Mouse (Mus musculus) liver, embryonic 12.5 days (tissue): Measurements from ENCODE around the gene Cir1. TPM values are rescaled to one million over a fixed set of nuclear protein-coding genes. Genes with fewer than 3 reads are reported as not detected.

Source experiments
- ATAC-seq: fragments of 200-750 bp; cut with Nextera tagmentation; 2 replicates; pipeline ENCODE4 v1.8.0; 2017; ENCODE audit warnings: moderate number of reproducible peaks, mild to moderate bottlenecking, moderate library complexity
- H3K27ac ChIP-seq: fragments of 300-500 bp; sonication (generic); 2 replicates; pipeline ENCODE4 v1.5.1; 2016; ENCODE audit warnings: mild to moderate bottlenecking
- H3K27me3 ChIP-seq: fragments of 300-500 bp; sonication (generic); replicated peaks from 2 replicates; pipeline ENCODE4 v1.6.1; 2016; ENCODE audit warnings: mild to moderate bottlenecking, moderate library complexity
- H3K36me3 ChIP-seq: fragments of 300-500 bp; sonication (generic); 2 replicates; pipeline ENCODE4 v1.6.1; 2016; ENCODE audit warnings: mild to moderate bottlenecking, moderate library complexity
- H3K4me1 ChIP-seq: fragments of 300-500 bp; sonication (generic); 2 replicates; pipeline ENCODE4 v1.6.1; 2016
- H3K4me2 ChIP-seq: fragments of 300-500 bp; sonication (generic); 2 replicates; pipeline ENCODE4 v1.6.1; 2016; ENCODE audit warnings: mild to moderate bottlenecking, moderate library complexity
- H3K4me3 ChIP-seq: fragments of 300-500 bp; sonication (generic); 2 replicates; pipeline ENCODE4 v1.5.1; 2016; ENCODE audit warnings: mild to moderate bottlenecking, moderate library complexity
- H3K9ac ChIP-seq: fragments of 300-500 bp; sonication (generic); 2 replicates; pipeline ENCODE4 v1.6.1; 2016; ENCODE audit warnings: mild to moderate bottlenecking, moderate library complexity
- H3K9me3 ChIP-seq: fragments of 300-500 bp; sonication (generic); replicated peaks from 2 replicates; pipeline ENCODE4 v1.6.1; 2016; ENCODE audit warnings: mild to moderate bottlenecking, moderate library complexity
- WGBS: fragments of 180-500 bp; shearing (Covaris S2); methylation state at CpG from one replicate; pipeline ENCODE4 v1.1.7; 2016; ENCODE audit not compliant: insufficient replicate concordance; 5-methylcytosine and 5-hydroxymethylcytosine counted together
- polyA plus RNA-seq: library from polyadenylated mRNA; unstranded; fragments of >200 nt; fragmentation: Nextera tagmentation; extraction: Ambion mirVana; gene quantifications from 2 replicates; pipeline ENCODE4 v1.2.1, GENCODE M21; 2016

Cir1 gene
- 17.4 and 19.1 TPM in 2 replicates for polyA plus RNA-seq

- peak; percentile 94 for ATAC-seq
- Histone ChIP-seq H3K36me3 (peaks cover 39% of the 10 kb centered on the region), H3K27me3 (no peaks in the 10 kb centered on the region), H3K4me2 (peak within 1 kb of the TSS; percentile 78), H3K9me3 (no peaks in the 10 kb centered on the region), H3K9ac (peak within 1 kb of the TSS; percentile 91), H3K27ac (peak within 1 kb of the TSS; percentile 96), H3K4me1 (peaks cover 28% of the 10 kb centered on the region), H3K4me3 (peak within 1 kb of the TSS; percentile 96)
- under 1% methylated on average over 64 of the region's 64 CpGs for WGBS
Measured at GRCm38 (mm10) chr2:73312152-73313116, at the start of gene Cir1, which contains the start of gene Scrn3. Gene Cir1 (minus strand): TSS chr2:73312701. Gene Scrn3 (plus strand): TSS chr2:73312601.

- no peaks in the 10 kb centered on the region for H3K9me3 ChIP-seq
- peak overlapping the region; percentile 95 for H3K27ac ChIP-seq
- H3K9ac ChIP-seq: 0 out of 2 replicates have a peak overlapping the region, but pooled peaks have one; percentile 12
- H3K4me3 ChIP-seq: no peak overlapping the region
- peaks cover 32% of the 10 kb centered on the region for H3K4me1 ChIP-seq
- H3K27me3 ChIP-seq: no peaks in the 10 kb centered on the region
- no peak for ATAC-seq
- H3K4me2 ChIP-seq: 0 out of 2 replicates have a peak overlapping the region, but pooled peaks have one; percentile 3
- peaks cover 13% of the 10 kb centered on the region for H3K36me3 ChIP-seq
- WGBS: 71% methylated on average over 2 of the region's 2 CpGs
Measured at GRCm38 (mm10) chr2:73360536-73360935, 48.0 kb upstream of the Cir1 start.

- peaks cover 32% of the 10 kb centered on the region for H3K4me1 ChIP-seq
- H3K4me3 ChIP-seq: no peak overlapping the region; the same call in 1 of the 2 replicates
- peaks cover 13% of the 10 kb centered on the region for H3K36me3 ChIP-seq
- no peaks in the 10 kb centered on the region for H3K9me3 ChIP-seq
- 44% methylated on average over 5 of the region's 5 CpGs for WGBS
- peak overlapping the region; percentile 95 for H3K27ac ChIP-seq
- ATAC-seq: peak; percentile 100
- H3K27me3 ChIP-seq: no peaks in the 10 kb centered on the region
- H3K4me2 ChIP-seq: peak overlapping the region; percentile 65
- H3K9ac ChIP-seq: peak overlapping the region; percentile 63
Measured at GRCm38 (mm10) chr2:73359941-73360340, 47.4 kb upstream of the Cir1 start.

GRCm38 (mm10) chr2:73357004-73357403 is 44.5 kb upstream of the Cir1 start:
- Histone ChIP-seq H3K36me3 (peaks cover 16% of the 10 kb centered on the region), H3K4me3 (no peak overlapping the region), H3K9me3 (no peaks in the 10 kb centered on the region), H3K27me3 (no peaks in the 10 kb centered on the region), H3K4me1 (peaks cover 33% of the 10 kb centered on the region), H3K9ac (no peak overlapping the region), H3K27ac (0 out of 2 replicates have a peak overlapping the region, but pooled peaks have one; percentile 27), H3K4me2 (no peak overlapping the region)
- WGBS: 87% methylated on average over 18 of the region's 18 CpGs
- ATAC-seq: no peak

GRCm38 (mm10) chr2:73351927-73352374 is 39.5 kb upstream of the Cir1 start:
- H3K4me1 ChIP-seq: peaks cover 22% of the 10 kb centered on the region
- no peak overlapping the region for H3K9ac ChIP-seq
- no peaks in the 10 kb centered on the region for H3K9me3 ChIP-seq
- H3K27ac ChIP-seq: 0 out of 2 replicates have a peak overlapping the region, but pooled peaks have one; percentile 2
- WGBS: 68% methylated on average over 7 of the region's 7 CpGs
- H3K27me3 ChIP-seq: no peaks in the 10 kb centered on the region
- H3K4me2 ChIP-seq: no peak overlapping the region
- H3K4me3 ChIP-seq: no peak overlapping the region
- no peak for ATAC-seq
- peaks cover 21% of the 10 kb centered on the region for H3K36me3 ChIP-seq

- no peak overlapping the region for H3K4me2 ChIP-seq
- H3K27ac ChIP-seq: 0 out of 2 replicates have a peak overlapping the region, but pooled peaks have one; percentile 2
Measured at GRCm38 (mm10) chr2:73351496-73351895, 39.0 kb upstream of the Cir1 start.

GRCm38 (mm10) chr2:73348221-73348620 is 35.7 kb upstream of the Cir1 start:
- Histone ChIP-seq H3K4me2 (no peak overlapping the region), H3K9ac (no peak overlapping the region), H3K4me3 (no peak overlapping the region), H3K27ac (peak overlapping the region; percentile 12; the same call in 1 of the 2 replicates), H3K9me3 (no peaks in the 10 kb centered on the region), H3K4me1 (peaks cover 22% of the 10 kb centered on the region), H3K36me3 (peaks cover 12% of the 10 kb centered on the region; the same call in 1 of the 2 replicates), H3K27me3 (no peaks in the 10 kb centered on the region)
- ATAC-seq: no peak
- WGBS: 88% methylated on average over 6 of the region's 6 CpGs

More at GRCm38 (mm10) chr2:73351496-73351895, 39.0 kb upstream of the Cir1 start:
- H3K9ac ChIP-seq: no peak overlapping the region
- ATAC-seq: no peak
- H3K27me3 ChIP-seq: no peaks in the 10 kb centered on the region
- 67% methylated on average over 5 of the region's 5 CpGs for WGBS
- peaks cover 22% of the 10 kb centered on the region for H3K4me1 ChIP-seq
- peaks cover 17% of the 10 kb centered on the region for H3K36me3 ChIP-seq
- no peak overlapping the region for H3K4me3 ChIP-seq
- H3K9me3 ChIP-seq: no peaks in the 10 kb centered on the region

- no peak overlapping the region for H3K27ac ChIP-seq
- no peak overlapping the region for H3K4me3 ChIP-seq
- H3K36me3 ChIP-seq: peaks cover 12% of the 10 kb centered on the region; the same call in 1 of the 2 replicates
- ATAC-seq: no peak
- WGBS: 82% methylated on average over 9 of the region's 9 CpGs
- H3K4me2 ChIP-seq: no peak overlapping the region
- no peaks in the 10 kb centered on the region for H3K9me3 ChIP-seq
- peaks cover 22% of the 10 kb centered on the region for H3K4me1 ChIP-seq
- no peaks in the 10 kb centered on the region for H3K27me3 ChIP-seq
- no peak overlapping the region for H3K9ac ChIP-seq
Measured at GRCm38 (mm10) chr2:73347766-73348165, 35.3 kb upstream of the Cir1 start.

GRCm38 (mm10) chr2:73347136-73347535 is 34.6 kb upstream of the Cir1 start:
- H3K27ac ChIP-seq: no peak overlapping the region
- H3K27me3 ChIP-seq: no peaks in the 10 kb centered on the region
- H3K36me3 ChIP-seq: peaks cover 12% of the 10 kb centered on the region; the same call in 1 of the 2 replicates
- no peak for ATAC-seq
- 76% methylated on average over 6 of the region's 6 CpGs for WGBS
- peaks cover 21% of the 10 kb centered on the region for H3K4me1 ChIP-seq
- H3K9me3 ChIP-seq: no peaks in the 10 kb centered on the region
- no peak overlapping the region for H3K4me2 ChIP-seq
- no peak overlapping the region for H3K9ac ChIP-seq
- H3K4me3 ChIP-seq: no peak overlapping the region

GRCm38 (mm10) chr2:73346345-73347086 is 34.0 kb upstream of the Cir1 start:
- peaks cover 15% of the 10 kb centered on the region for H3K4me1 ChIP-seq
- peaks cover 12% of the 10 kb centered on the region; the same call in 1 of the 2 replicates for H3K36me3 ChIP-seq
- no peak overlapping the region for H3K4me3 ChIP-seq
- H3K27me3 ChIP-seq: no peaks in the 10 kb centered on the region
- WGBS: 71% methylated on average over 13 of the region's 13 CpGs
- H3K4me2 ChIP-seq: no peak overlapping the region
- H3K27ac ChIP-seq: no peak overlapping the region
- ATAC-seq: no peak
- no peaks in the 10 kb centered on the region for H3K9me3 ChIP-seq
- no peak overlapping the region for H3K9ac ChIP-seq

- Histone ChIP-seq H3K4me1 (peaks cover 2% of the 10 kb centered on the region; the same call in 1 of the 2 replicates), H3K27ac (no peak overlapping the region), H3K9ac (no peak overlapping the region), H3K36me3 (peaks cover 9% of the 10 kb centered on the region; the same call in 1 of the 2 replicates), H3K9me3 (no peaks in the 10 kb centered on the region), H3K4me3 (no peak overlapping the region), H3K4me2 (no peak overlapping the region), H3K27me3 (no peaks in the 10 kb centered on the region)
- 80% methylated on average over 4 of the region's 4 CpGs for WGBS
- ATAC-seq: no peak
Measured at GRCm38 (mm10) chr2:73345204-73345603, 32.7 kb upstream of the Cir1 start.
